Mouse (Mus musculus) stomach, postnatal 0 days (tissue): ENCODE data around the gene Plekha8.

Experiments used
- CTCF ChIP-seq: IDR thresholded peaks from 2 replicates; pipeline ENCODE4 v1.5.1; 2016; ENCODE audit warnings: antibody characterized with exemption, low read depth, mild to moderate bottlenecking, moderate library complexity
- EP300 ChIP-seq: optimal IDR thresholded peaks from 2 replicates; pipeline ENCODE3; 2016; ENCODE audit warnings: antibody characterized with exemption

GRCm38 (mm10) chr6:54620357-54620756 is 25.4 kb downstream of the Plekha8 start:
- TF ChIP-seq CTCF = no peak
- no peak for TF ChIP-seq EP300
